Mouse (Mus musculus): ENCODE measurements around the gene Cgn. TPM values are rescaled to one million over a fixed set of nuclear protein-coding genes. Genes with fewer than 3 reads are reported as not detected.

Gene Cgn
- 5.3 and 7.5 TPM in 2 replicates for polyA plus RNA-seq (2012; rRNA removed)

GRCm38 (mm10) chr3:94786367-94786835 is at the start of gene Cgn:
TSS of gene Cgn (minus strand) at chr3:94786492.
- no peak for DNase-seq (ENCODE audit: low read depth)

GRCm38 (mm10) chr3:94835396-94835795 is 49.1 kb upstream of the Cgn start:
- no peak for DNase-seq (ENCODE audit: low read depth)

DNA sequence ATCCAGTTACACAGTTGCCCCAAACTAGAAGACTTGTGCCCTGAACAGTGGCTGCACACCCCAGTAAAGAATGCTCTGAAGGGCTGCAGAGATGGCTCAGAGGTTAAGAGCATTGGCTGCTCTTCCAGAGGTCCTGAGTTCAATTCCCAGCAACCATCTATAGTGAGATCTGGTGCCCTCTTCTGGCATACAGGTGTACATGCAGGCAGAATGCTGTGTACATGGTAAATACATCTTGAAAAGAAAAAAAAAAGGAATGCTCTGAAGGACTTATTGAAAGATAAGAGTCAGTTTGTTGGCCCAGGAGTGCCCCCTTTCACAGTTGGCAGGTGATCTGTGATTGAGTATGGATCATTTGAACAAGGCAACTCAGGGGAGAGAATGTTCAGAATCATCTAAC is 47.1 kb upstream of the Cgn start:
- DNase-seq (ENCODE audit: low read depth), result no peak

DNA sequence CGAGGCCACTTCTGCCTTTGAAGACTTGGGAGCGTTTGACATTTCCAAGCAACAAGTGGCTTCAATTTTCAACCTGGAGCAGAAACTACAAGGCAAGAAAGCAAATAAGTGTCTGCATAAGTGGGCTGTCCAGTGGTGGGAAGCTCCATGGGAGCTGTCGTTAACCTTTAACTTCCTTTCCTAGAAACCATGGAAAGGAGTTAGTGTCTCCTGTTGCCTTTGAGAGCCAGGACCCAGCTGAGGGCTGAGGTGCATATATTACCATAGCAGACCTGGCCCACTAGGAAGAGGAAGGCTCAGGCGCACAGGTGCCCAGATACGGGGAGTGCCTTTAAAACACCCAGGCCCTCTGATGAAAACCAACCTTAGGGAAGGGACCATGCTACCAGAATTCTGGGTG is 46.4 kb upstream of the Cgn start:
- DNase-seq (ENCODE audit: low read depth), result no peak

GRCm38 (mm10) chr3:94832100-94832499 is 45.8 kb upstream of the Cgn start:
- DNase-seq (ENCODE audit: low read depth), result no peak

DNA sequence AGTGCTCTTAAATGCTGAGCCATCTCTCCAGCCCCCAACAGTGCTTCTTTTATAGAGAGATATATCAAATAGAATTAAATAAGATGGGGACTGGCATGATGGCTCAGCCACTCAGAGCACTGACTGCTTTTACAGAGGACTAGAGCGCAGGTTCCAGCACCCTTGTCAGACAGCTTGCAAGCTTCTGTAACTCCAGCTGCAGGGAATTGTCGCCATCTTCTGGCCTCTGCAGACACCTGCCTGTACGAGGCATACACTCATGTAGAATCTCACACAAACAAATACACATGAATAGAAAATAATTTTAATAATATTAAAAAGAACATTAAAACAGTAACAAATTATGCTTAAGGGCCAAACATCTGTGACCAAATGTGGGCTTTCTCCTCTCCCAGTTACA is 37.8 kb upstream of the Cgn start:
- DNase-seq (ENCODE audit: low read depth), result no peak

GRCm38 (mm10) chr3:94822082-94822481 is 35.8 kb upstream of the Cgn start:
- DNase-seq (ENCODE audit: low read depth), result no peak

- DNase-seq (ENCODE audit: low read depth), result no peak
Measured at GRCm38 (mm10) chr3:94821008-94821638, 34.8 kb upstream of the Cgn start.

GRCm38 (mm10) chr3:94819452-94820425 is 33.4 kb upstream of the Cgn start:
- DNase-seq (ENCODE audit: low read depth), result no peak

DNA sequence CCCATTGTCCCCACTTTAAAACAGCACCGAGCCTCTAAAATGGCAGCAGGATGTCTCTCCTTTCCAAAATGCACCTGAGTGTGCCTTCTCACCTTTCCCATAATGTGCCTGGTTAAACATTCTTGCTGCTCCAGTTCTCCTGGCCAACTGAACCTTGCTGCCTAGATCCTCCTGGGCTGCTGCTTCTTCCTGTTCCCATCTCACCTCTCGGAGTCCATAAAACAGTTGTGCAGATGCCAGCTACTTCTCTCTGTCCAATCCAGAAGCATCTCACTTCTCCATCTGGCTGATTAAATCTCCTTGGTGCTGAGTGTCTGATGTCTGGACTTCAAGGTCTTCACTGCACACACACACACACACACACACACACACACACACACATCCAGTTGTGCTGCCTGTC is 31.4 kb upstream of the Cgn start:
- DNase-seq (ENCODE audit: low read depth), result no peak

DNA sequence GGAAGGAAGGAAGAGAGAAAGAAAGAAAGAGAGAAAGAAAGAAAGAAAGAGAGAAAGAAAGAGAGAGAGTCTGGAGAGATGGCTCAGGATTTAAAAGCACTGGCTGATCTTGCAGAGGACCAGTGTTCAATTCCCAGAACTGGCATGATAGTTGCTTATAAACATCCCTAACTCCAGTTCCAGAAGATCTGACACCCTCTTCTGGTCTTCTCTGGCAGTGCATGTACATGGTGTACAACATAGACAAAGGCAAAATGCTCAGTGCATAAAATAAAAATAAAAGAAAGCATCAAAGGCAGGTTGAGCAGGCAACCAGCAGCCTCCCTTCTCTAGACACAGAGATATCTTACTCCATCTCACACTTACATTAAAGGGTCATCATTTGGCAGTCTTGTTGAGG is 29.3 kb upstream of the Cgn start:
- no peak for DNase-seq (ENCODE audit: low read depth)

- DNase-seq (ENCODE audit: low read depth), result no peak
Measured at GRCm38 (mm10) chr3:94814663-94815062, 28.4 kb upstream of the Cgn start.

- no peak for DNase-seq (ENCODE audit: low read depth)
Measured at GRCm38 (mm10) chr3:94814063-94814462, 27.8 kb upstream of the Cgn start.

DNA sequence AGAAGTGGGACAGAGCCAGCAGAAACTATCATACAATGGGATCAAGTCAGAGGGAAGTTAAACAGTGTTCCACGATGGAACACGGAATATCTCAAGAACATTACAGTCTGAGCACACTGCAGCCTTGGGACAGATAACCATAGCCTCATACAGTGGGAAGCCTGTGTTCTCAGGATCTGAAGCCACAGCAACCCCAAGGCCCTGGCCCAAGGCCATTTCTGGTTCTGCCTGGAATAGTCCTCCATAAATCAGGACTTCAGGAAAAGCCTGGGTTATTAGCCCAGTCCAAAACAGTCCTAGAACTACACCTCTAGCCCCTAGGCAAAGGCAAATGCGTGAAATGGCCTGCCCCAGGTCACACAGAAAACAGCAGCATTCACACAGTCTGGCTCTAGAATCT is 27.4 kb upstream of the Cgn start:
- DNase-seq (ENCODE audit: low read depth), result no peak

GRCm38 (mm10) chr3:94811628-94812027 is 25.3 kb upstream of the Cgn start:
- no peak for DNase-seq (ENCODE audit: low read depth)

- DNase-seq (ENCODE audit: low read depth), result no peak
Measured at GRCm38 (mm10) chr3:94808296-94808695, 22.0 kb upstream of the Cgn start.

DNA sequence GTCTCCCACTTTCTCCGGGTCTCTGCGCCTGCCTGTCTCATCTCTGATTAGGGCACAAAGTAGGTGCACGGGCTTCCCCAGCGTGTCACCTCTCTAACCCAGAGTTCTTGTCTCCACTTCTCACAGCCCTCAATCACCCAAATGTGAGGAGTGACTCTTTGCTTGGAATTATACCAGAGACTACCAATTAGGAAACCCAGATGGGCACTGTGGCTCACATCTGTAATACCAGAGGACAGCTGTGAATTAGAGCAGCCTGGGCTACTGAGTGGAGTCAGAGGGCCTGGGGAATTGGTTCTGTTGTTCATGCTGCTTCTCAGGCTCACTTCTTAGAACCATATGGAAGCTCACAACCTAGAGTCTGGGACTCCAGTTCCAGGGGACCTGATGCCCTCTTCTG is 18.7 kb upstream of the Cgn start:
- DNase-seq (ENCODE audit: low read depth), result no peak

GRCm38 (mm10) chr3:94804146-94804545 is 17.9 kb upstream of the Cgn start:
- DNase-seq (ENCODE audit: low read depth), result no peak

DNA sequence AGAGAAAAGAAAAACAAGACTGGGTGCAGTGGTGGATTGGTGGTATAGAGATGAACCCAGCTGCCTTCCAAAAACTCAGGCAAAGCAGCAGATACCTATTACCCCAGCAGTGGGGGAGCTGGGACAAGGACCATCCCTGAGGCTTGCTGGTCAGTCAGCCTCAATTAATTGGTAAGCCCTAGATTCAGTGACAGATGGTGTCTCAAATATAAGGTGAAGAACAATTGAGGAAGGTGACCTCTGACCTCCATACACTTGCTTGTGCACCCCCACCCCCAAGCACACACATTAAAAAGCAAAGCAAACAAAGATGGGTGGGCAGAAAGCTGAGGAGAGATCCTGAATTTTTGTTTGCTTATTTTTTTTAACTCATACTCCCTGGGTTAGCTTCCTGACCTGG is 9.9 kb upstream of the Cgn start:
- no peak for DNase-seq (ENCODE audit: low read depth)

DNA sequence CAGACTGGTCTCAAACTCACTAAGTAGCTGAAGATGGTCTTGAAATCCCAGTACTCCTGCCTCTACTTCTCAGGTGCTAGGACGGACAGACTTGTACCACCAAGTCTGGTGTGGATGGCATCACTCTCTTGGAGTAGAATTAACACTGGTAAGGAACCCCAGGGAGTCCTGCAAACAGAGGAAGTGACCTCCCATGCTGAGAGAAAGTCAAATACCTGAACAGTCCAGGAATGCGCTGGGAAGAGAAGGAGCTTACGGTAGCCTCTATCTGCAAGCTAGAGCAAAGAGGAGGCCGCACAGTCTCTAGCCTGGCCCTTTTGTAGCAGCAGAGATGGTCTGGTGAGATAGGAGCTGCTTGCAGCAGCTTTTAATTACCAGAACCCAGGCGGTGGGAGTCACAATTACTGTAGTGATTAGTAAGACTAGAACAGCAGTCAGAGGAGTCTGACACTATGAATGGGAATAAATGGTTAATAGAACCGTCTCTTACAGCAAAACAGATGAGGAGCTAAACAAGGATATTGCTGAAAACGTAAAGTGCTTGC is 9.4 kb upstream of the Cgn start:
- DNase-seq (ENCODE audit: low read depth), result no peak

DNA sequence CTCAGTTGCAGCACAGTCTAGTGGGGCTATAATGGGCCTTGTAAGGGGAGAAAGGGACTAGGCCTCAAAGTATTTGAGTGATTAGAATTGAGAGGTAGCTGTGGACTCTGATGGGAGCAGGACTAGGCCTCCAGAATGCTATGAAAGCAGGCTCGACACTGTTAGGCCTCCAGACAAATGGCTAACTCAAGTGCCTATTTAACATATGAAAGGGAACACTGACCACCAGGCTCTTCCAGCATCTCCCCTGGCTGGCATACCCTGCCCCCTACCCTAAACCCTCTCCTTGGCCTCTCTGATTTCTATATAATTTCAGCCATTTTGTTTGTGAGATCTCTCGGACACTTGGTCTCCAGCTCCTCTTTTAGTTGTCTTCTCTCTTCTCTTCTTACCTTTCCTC is 8.1 kb upstream of the Cgn start:
- no peak for DNase-seq (ENCODE audit: low read depth)

DNA sequence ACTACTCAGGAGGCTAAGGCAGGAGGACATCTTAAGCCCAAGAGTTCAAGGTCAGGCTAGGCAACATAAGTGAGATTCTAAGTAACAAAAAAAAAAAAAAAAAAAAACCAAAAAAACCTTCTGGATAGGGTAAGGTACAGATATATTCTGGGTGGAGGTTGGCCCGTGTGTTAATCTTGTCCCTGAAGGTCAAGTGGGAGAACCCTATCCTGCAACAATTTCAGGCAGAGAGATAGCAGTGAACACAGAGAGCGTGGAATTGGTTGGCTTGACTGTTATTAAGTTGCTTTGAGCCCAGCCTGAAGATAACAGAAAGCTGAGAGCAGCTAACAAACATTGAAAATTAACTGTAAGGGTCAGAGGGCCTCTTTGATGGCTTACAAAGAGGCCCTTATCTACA is 7.4 kb upstream of the Cgn start:
- DNase-seq (ENCODE audit: low read depth), result no peak

- no peak for DNase-seq (ENCODE audit: low read depth)
Measured at GRCm38 (mm10) chr3:94792258-94792657, 6.0 kb upstream of the Cgn start.
